Mouse (Mus musculus): Measurements from ENCODE around the gene Agap3. TPM values are rescaled to one million over a fixed set of nuclear protein-coding genes. Genes with fewer than 3 reads are reported as not detected.

Gene Agap3
- polyA plus RNA-seq, 1 experiment from 2014 or later = 25.6 TPM

DNA sequence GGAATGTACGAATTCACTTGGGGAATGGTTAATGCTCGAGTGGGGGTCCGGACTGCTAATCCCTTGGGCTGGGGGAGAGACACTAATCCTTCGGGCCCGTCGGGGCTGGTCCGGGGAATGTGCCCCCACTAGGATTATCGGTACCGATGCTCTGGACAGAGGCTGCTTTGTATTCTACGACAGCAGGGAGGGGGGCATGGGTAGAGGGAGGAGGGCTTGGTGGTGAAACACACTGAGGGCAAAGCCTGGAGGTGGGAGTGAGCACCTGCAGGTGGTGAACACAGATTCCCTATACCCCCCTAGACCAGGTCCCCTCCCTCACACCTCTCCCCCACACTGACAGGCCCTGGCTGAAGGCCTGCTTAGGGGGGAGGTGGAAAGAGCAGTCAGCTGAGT, 25.9 kb upstream of the Agap3 start:
- no peak for ATAC-seq (ENCODE audit: insufficient number of reproducible peaks, insufficient read depth, low FRiP score, low read depth)
- WGBS = 2% methylated on average over 10 of the region's 10 CpGs
- peaks cover 17% of the 10 kb centered on the region for H3K36me3 ChIP-seq (ENCODE audit: control insufficient read depth, insufficient read depth, low read length)

DNA sequence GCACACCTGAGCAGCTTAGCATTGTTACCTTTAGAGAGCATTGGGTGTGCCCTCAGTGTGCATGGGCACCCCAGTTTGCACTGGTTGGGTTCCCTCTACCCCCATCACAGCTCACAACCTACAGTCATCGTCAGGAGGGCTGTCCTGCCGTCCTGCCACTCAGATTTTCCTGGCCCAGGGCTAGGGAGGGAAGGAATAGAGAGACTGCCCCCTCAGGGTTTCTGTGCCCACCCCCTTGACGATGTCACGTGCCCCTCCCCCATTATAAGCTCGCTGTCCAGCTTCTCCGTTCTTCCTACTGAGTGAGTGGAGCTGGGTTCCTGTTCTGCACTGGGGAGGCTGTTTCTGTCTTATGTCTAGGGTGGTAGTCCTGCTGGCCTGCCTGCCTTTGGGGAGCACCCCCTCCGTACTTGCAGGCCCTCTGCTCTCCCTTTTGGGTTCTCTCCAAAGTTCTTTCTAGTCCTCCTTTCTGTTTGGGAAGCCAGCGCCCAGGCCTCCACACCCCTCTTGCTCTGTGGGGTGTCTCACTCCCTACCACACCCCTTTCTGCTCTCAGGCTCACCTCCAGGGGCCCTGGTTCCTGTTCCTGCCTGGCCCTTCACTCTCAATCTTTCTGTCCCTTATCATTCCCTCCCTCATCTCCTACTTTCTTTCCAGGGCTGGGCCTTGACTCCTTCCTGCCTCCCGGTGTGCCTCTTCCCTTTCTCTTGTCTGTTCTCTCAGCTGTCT, 25.3 kb upstream of the Agap3 start:
- Histone ChIP-seq H3K27ac (ENCODE audit: low read length) (peak overlapping the region; percentile 53; the same call in 1 of the 2 replicates), H3K4me1 (ENCODE audit: control insufficient read depth, insufficient read depth, low read length) (peaks cover 40% of the 10 kb centered on the region), H3K27me3 (ENCODE audit: control insufficient read depth, insufficient read depth, low read length) (no peaks in the 10 kb centered on the region), H3K4me3 (ENCODE audit: low read depth, low read length) (peak overlapping the region; percentile 67), H3K9ac (replicated peaks; ENCODE audit: low read depth, low read length) (no peak overlapping the region), H3K4me2 (replicated peaks; ENCODE audit: low read depth, low read length) (peak overlapping the region; percentile 96), H3K9me3 (ENCODE audit: control insufficient read depth, low read depth, low read length) (no peaks in the 10 kb centered on the region), H3K36me3 (ENCODE audit: control insufficient read depth, insufficient read depth, low read length) (peaks cover 24% of the 10 kb centered on the region)
- WGBS = 18% methylated on average over 9 of the region's 9 CpGs
- ATAC-seq (ENCODE audit: insufficient number of reproducible peaks, insufficient read depth, low FRiP score, low read depth) = no peak

More for the DNA sequence above, 25.9 kb upstream of the Agap3 start:
- H3K9ac ChIP-seq (replicated peaks; ENCODE audit: low read depth, low read length) = peak overlapping the region; percentile 71
- H3K9me3 ChIP-seq (ENCODE audit: control insufficient read depth, low read depth, low read length) = no peaks in the 10 kb centered on the region
- H3K4me1 ChIP-seq (ENCODE audit: control insufficient read depth, insufficient read depth, low read length) = peaks cover 40% of the 10 kb centered on the region
- no peaks in the 10 kb centered on the region for H3K27me3 ChIP-seq (ENCODE audit: control insufficient read depth, insufficient read depth, low read length)
- no peak overlapping the region; the same call in 1 of the 2 replicates for H3K27ac ChIP-seq (ENCODE audit: low read length)
- peak overlapping the region; percentile 67 for H3K4me3 ChIP-seq (ENCODE audit: low read depth, low read length)
- peak overlapping the region; percentile 96 for H3K4me2 ChIP-seq (replicated peaks; ENCODE audit: low read depth, low read length)

DNA sequence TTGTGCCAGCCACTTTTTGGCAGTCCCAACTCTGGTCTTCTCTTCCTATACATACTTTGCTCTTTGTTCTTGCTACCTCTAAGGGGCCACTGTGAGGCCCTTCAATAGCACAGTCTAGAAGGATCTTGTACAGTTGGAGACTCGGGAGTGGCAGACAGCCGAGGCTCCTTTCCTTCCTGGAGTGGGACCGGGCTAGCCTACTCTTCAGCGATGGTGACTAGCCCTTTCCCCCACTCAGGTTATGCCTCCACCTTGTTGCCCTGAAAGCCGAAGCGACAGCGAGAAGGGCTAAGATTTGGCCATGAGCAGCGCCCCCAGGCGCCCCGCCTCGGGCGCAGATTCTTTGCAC, 24.7 kb upstream of the Agap3 start:
- 0 out of 2 replicates have a peak overlapping the region, but pooled peaks have one; percentile 21 for H3K9ac ChIP-seq (replicated peaks; ENCODE audit: low read depth, low read length)
- no peaks in the 10 kb centered on the region for H3K27me3 ChIP-seq (ENCODE audit: control insufficient read depth, insufficient read depth, low read length)
- peak overlapping the region; percentile 3; the same call in 1 of the 2 replicates for H3K4me3 ChIP-seq (ENCODE audit: low read depth, low read length)
- H3K9me3 ChIP-seq (ENCODE audit: control insufficient read depth, low read depth, low read length) = no peaks in the 10 kb centered on the region
- no peak for ATAC-seq (ENCODE audit: insufficient number of reproducible peaks, insufficient read depth, low FRiP score, low read depth)
- WGBS = 19% methylated on average over 12 of the region's 12 CpGs
- peak overlapping the region; percentile 96 for H3K4me2 ChIP-seq (replicated peaks; ENCODE audit: low read depth, low read length)
- peak overlapping the region; percentile 53; the same call in 1 of the 2 replicates for H3K27ac ChIP-seq (ENCODE audit: low read length)
- peaks cover 29% of the 10 kb centered on the region for H3K36me3 ChIP-seq (ENCODE audit: control insufficient read depth, insufficient read depth, low read length)
- H3K4me1 ChIP-seq (ENCODE audit: control insufficient read depth, insufficient read depth, low read length) = peaks cover 39% of the 10 kb centered on the region

DNA sequence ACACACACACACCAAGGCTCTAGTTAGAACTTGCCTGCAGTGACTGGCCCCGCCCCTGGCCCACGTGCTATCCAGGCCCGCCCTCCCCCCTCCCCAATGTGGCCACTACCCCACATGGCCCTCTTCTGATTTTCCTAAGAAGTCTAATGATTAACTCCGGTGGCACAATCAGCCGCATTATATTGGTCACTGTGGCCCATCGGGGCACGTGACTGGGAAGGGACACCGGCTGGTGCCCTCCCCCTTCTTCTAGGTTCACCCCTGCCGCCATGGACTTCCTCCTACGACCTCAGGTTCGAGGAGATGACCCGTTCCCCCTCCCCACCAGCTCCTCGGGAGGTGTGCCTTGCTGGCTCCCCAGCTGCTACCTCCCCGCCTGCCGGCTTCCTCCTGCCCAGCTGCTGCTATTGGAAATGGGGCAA, 24.0 kb upstream of the Agap3 start:
- H3K27ac ChIP-seq (ENCODE audit: low read length) = peak overlapping the region; percentile 79
- peaks cover 32% of the 10 kb centered on the region for H3K4me1 ChIP-seq (ENCODE audit: control insufficient read depth, insufficient read depth, low read length)
- 10% methylated on average over 15 of the region's 15 CpGs for WGBS
- no peaks in the 10 kb centered on the region for H3K9me3 ChIP-seq (ENCODE audit: control insufficient read depth, low read depth, low read length)
- peak overlapping the region; percentile 16 for H3K4me3 ChIP-seq (ENCODE audit: low read depth, low read length)
- no peak overlapping the region for H3K9ac ChIP-seq (replicated peaks; ENCODE audit: low read depth, low read length)
- H3K27me3 ChIP-seq (ENCODE audit: control insufficient read depth, insufficient read depth, low read length) = no peaks in the 10 kb centered on the region
- H3K36me3 ChIP-seq (ENCODE audit: control insufficient read depth, insufficient read depth, low read length) = peaks cover 37% of the 10 kb centered on the region
- peak overlapping the region; percentile 96 for H3K4me2 ChIP-seq (replicated peaks; ENCODE audit: low read depth, low read length)
- peak; percentile 50 for ATAC-seq (ENCODE audit: insufficient number of reproducible peaks, insufficient read depth, low FRiP score, low read depth)

DNA sequence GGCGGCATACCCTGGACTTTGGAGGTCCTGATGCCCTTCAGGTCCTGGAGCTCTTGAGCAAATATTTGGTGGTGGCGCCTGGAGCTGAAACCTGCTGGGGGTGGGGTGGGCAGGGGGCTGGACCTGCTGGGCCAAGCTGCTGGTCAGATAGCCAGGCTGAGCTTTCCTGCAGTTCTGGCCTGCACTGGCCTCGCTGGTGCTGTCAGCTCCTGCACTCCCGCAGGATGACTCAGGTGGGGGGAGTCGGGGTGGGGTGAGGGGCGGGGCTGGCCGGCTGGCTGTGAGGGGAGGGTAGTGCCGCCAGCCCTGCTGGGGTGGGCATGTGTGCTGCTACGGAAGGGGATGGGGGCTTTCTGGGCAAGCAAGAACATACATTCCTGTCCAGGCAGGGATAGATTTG, 23.4 kb upstream of the Agap3 start:
- Histone ChIP-seq H3K4me2 (replicated peaks; ENCODE audit: low read depth, low read length) (peak overlapping the region; percentile 96), H3K9me3 (ENCODE audit: control insufficient read depth, low read depth, low read length) (no peaks in the 10 kb centered on the region), H3K27me3 (ENCODE audit: control insufficient read depth, insufficient read depth, low read length) (no peaks in the 10 kb centered on the region), H3K4me3 (ENCODE audit: low read depth, low read length) (peak overlapping the region; percentile 16), H3K9ac (replicated peaks; ENCODE audit: low read depth, low read length) (no peak overlapping the region), H3K27ac (ENCODE audit: low read length) (peak overlapping the region; percentile 79; the same call in 1 of the 2 replicates), H3K4me1 (ENCODE audit: control insufficient read depth, insufficient read depth, low read length) (peaks cover 32% of the 10 kb centered on the region), H3K36me3 (ENCODE audit: control insufficient read depth, insufficient read depth, low read length) (peaks cover 43% of the 10 kb centered on the region)
- 18% methylated on average over 9 of the region's 9 CpGs for WGBS
- no peak; the same call in 1 of the 2 replicates for ATAC-seq (ENCODE audit: insufficient number of reproducible peaks, insufficient read depth, low FRiP score, low read depth)

DNA sequence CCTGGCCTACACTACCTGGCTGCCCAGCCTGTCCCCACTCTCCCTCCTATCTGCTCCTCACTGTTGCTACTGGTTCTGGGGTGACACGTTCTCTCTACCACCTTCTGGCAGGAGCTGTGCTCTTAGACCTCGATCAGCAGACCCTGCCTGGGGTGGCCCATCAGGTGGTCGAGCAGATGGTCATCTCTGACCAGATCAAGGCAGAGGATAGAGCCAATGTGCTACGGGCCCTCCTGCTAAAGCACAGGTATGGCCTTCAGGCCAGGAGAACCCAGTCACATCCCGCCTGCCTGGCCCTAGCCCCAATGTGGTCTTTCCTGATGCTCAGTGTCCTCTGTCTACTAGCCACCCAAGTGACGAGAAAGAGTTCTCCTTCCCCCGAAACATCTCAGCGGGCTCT, 18.0 kb upstream of the Agap3 start:
- no peak overlapping the region for H3K27ac ChIP-seq (ENCODE audit: low read length)
- H3K4me3 ChIP-seq (ENCODE audit: low read depth, low read length) = no peak overlapping the region
- 87% methylated on average over 8 of the region's 8 CpGs for WGBS
- no peak for ATAC-seq (ENCODE audit: insufficient number of reproducible peaks, insufficient read depth, low FRiP score, low read depth)
- no peaks in the 10 kb centered on the region for H3K9me3 ChIP-seq (ENCODE audit: control insufficient read depth, low read depth, low read length)
- no peak overlapping the region for H3K4me2 ChIP-seq (replicated peaks; ENCODE audit: low read depth, low read length)
- H3K27me3 ChIP-seq (ENCODE audit: control insufficient read depth, insufficient read depth, low read length) = no peaks in the 10 kb centered on the region
- peaks cover 84% of the 10 kb centered on the region for H3K36me3 ChIP-seq (ENCODE audit: control insufficient read depth, insufficient read depth, low read length)
- H3K4me1 ChIP-seq (ENCODE audit: control insufficient read depth, insufficient read depth, low read length) = no peaks in the 10 kb centered on the region
- no peak overlapping the region for H3K9ac ChIP-seq (replicated peaks; ENCODE audit: low read depth, low read length)

DNA sequence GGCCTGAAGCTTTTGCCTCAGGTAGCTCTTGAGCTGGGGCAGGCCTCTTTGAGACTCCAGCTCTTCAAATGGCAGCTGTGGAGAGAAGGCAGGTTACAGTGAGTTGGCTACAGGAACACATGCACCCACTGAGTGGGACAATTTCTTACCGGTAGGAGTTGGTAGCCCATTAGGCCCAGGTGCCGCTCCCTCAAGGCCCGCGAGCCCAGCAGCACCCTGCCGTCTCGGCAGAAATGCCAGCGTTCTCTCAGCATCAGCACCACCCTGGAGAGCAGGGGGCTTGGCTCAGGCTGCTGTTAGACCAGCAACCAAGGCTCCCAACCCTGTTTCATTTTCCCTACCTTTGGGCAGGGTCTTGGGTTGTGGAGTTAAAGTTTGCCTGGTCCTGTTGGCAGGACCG, 10.8 kb upstream of the Agap3 start:
- Histone ChIP-seq H3K27me3 (ENCODE audit: control insufficient read depth, insufficient read depth, low read length) (no peaks in the 10 kb centered on the region), H3K36me3 (ENCODE audit: control insufficient read depth, insufficient read depth, low read length) (peaks cover 51% of the 10 kb centered on the region), H3K4me3 (ENCODE audit: low read depth, low read length) (no peak overlapping the region), H3K9me3 (ENCODE audit: control insufficient read depth, low read depth, low read length) (no peaks in the 10 kb centered on the region), H3K27ac (ENCODE audit: low read length) (no peak overlapping the region), H3K4me2 (replicated peaks; ENCODE audit: low read depth, low read length) (no peak overlapping the region), H3K4me1 (ENCODE audit: control insufficient read depth, insufficient read depth, low read length) (peaks cover 11% of the 10 kb centered on the region), H3K9ac (replicated peaks; ENCODE audit: low read depth, low read length) (no peak overlapping the region)
- 91% methylated on average over 8 of the region's 8 CpGs for WGBS
- ATAC-seq (ENCODE audit: insufficient number of reproducible peaks, insufficient read depth, low FRiP score, low read depth) = no peak

DNA sequence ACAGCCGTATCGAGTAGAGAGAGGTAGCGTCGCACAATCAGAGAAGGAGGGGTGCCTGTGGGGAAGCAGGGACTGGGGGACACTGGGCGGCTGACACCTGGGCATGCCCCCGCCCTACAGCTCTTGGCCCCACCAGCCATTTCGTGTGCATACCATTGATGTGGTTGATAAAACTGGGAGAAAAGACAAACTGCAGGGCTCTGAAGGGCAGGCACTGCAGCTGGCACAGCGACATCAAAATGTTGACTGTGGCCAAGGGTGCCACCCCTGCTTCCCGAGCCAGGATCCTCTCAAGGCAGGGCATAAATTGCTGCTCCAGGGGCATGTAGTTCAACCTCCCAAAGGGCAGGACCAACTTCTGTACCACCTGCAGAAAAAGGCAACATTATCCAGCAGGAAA, 9.9 kb upstream of the Agap3 start:
- Histone ChIP-seq H3K27me3 (ENCODE audit: control insufficient read depth, insufficient read depth, low read length) (no peaks in the 10 kb centered on the region), H3K27ac (ENCODE audit: low read length) (no peak overlapping the region), H3K4me1 (ENCODE audit: control insufficient read depth, insufficient read depth, low read length) (peaks cover 11% of the 10 kb centered on the region), H3K36me3 (ENCODE audit: control insufficient read depth, insufficient read depth, low read length) (peaks cover 43% of the 10 kb centered on the region), H3K9me3 (ENCODE audit: control insufficient read depth, low read depth, low read length) (no peaks in the 10 kb centered on the region), H3K9ac (replicated peaks; ENCODE audit: low read depth, low read length) (no peak overlapping the region), H3K4me3 (ENCODE audit: low read depth, low read length) (no peak overlapping the region), H3K4me2 (replicated peaks; ENCODE audit: low read depth, low read length) (no peak overlapping the region)
- 85% methylated on average over 9 of the region's 9 CpGs for WGBS
- ATAC-seq (ENCODE audit: insufficient number of reproducible peaks, insufficient read depth, low FRiP score, low read depth) = no peak

Data from stomach, embryonic 14.5 days (tissue).